Mouse (Mus musculus) liver, adult (tissue): ENCODE results near the gene Neurod2.

Source experiments
- GATA4 ChIP-seq: IDR thresholded peaks from 2 replicates; pipeline ENCODE4 v1.6.1; 2014; ENCODE audit warnings: mild to moderate bottlenecking, low read length; ENCODE audit not compliant: insufficient replicate concordance

The Neurod2 gene

DNA sequence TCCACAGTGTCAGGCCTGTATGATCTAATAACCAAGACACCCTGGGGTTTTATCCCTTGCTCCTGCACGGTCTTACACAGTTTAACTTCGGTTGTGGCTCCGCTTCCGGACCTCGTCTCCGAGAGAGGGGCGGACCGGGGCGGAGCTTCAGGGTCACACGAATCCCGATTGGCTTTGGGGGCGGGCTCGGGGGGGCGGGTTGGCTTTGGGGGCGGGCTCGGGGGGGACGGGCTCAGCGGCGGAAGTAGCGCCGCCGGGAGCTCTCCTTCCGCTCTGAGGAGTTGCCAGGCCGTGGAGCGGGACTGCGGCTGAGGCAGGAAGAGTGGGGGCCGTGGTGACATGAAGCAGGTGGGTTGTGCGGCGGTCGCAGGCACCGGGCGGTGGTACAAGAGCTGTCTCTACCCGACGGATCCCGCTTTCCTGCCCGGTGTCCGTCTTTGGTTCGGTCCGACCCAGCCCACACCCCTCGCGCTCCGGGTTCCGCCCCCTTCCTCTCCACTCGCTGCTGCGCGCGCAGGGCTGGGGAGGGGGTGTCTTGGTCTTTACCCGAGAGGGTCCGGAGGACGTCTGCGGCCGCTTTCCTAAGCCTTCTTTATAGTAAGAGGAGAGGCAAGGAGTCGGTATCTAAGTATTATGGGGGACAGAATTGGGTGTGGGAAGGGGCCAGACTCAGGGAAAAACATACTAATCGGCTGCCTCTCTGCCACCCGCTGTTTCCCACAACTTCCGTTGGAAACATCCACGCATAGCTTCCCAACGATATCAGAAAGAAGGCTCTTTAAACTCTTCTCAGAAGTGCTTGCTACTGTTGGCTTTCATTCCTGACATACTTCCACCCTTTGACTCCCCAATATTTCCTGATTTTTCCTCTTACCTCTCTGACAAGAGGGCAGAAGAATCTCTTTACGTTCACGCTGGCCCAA lies 29.0 kb upstream of the Neurod2 start, which contains the start of gene Stard3:
Gene Stard3 (plus strand): TSS at position 208 of the 923 bp plus-strand sequence.
- TF ChIP-seq GATA4, result no peak; the same call in 1 of the 2 replicates

DNA sequence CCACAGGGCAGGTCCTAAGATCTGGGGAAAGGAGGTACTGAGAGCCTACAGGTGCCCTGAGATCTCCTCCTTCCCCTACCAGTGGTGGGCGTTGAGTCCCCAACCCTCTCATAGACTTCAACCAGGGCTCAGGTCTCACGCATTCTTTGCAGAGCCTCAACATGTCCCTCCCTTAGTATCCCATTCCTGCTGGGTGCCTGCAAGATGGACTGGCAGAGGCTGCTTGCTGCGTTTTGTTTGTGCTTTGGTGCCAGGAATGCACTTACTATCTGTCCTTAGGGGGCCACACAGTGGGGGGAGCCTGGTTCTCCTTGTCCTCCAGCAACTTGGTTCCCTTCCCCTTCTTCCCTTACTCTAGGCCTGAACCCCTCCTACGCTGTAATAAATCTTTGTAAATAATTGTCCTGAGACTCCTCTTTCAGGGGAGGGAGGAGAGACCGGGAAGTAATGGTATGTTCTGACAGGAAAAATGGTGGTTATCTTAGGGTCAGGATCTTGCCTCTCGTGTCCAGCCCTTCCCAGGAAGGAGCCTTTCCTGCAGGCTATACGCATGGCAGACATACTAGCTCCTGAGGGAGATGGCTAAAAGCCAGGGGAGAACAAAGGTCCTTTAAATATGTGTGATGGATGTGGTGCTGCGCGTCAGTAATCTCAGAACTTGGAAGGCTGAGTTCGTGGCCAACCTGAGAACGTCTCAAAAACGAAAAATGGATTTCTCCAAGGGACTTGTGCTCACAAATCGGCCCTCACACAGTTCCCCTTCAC lies 28.1 kb upstream of the Neurod2 start:
- no peak for TF ChIP-seq GATA4

DNA sequence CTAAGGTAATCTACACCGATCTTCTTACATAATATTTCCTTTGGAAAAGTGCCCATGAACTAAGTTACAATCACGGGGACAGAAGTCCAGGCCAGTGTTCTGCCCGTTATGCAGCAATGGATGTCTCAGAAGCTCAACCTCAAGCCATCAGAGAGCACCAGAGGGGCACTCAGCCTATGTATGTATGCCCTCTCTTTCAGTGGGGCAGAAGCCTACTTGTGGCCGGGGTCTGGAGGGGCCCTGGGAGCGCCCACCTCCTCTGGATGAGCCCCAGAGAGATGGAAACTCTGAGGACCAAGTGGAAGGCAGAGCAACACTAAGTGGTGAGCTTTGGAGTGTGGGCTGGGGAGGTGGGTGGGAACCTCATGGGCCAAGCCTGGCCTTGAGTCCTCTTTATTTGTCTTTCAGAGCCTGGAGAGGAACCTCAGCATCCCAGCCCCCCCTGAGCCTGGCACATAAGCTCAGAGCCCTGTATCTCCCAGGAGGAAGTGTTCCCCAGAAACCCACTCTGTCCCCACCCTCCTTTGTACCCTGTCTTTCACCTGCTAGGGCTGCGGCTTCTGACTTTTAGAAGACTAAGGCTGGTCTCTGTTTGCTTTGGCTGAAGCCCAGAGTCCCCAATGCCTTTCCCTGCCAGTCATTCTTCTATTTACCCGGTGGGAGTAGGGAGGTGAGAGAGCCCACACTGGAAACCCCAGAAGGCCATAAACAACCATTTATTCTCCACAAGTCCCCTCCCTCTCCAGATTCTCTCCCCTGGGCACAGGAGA lies 27.4 kb upstream of the Neurod2 start:
- no peak for TF ChIP-seq GATA4

DNA sequence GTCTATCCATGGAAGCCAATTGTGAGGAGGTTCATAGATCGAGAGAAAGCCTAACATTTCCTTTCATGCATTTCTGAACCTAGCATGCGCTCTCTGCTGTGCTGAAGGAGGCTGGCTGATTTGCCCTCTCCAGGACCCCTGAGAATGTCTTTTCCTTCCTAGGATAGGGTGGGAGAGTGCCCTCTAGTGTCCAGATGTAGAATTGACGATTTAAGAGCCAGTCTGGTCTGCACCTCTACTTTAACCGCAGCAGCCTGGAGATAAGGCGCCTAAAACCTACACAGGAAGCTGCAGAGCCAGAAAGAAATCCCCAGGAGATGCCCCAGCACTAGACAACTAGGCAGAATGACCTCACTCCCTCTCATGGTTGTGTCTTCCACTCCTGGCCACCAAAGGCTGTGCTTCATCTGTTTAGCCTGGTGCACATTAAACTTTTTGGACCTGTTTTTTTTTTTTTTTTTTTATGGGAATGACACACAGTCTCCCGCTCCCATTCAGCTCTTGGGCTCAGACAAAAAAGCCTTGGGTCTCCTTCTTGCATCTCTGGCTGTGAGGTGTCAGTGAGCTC lies 26.4 kb upstream of the Neurod2 start:
- no peak for TF ChIP-seq GATA4

DNA sequence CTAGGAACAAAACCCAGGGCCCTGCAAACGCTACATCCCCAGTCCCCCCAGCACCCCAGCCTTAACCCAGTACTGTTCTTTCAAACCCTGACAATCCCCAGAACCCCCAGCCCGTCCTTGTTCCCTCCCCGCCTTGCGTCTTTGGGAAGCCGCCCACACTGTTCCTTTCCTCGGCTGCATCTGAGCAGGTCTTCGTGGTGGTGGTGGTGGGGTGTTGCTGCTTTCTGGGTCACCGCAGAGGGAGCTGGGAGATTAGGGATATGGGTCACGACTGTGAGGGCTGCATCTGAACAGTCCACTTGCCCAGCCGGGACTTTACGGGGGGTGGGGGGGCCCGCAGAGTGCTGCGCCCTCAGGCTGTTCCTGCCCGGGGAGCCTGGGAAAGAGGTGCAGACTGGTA lies 25.0 kb upstream of the Neurod2 start:
- TF ChIP-seq GATA4, result no peak

DNA sequence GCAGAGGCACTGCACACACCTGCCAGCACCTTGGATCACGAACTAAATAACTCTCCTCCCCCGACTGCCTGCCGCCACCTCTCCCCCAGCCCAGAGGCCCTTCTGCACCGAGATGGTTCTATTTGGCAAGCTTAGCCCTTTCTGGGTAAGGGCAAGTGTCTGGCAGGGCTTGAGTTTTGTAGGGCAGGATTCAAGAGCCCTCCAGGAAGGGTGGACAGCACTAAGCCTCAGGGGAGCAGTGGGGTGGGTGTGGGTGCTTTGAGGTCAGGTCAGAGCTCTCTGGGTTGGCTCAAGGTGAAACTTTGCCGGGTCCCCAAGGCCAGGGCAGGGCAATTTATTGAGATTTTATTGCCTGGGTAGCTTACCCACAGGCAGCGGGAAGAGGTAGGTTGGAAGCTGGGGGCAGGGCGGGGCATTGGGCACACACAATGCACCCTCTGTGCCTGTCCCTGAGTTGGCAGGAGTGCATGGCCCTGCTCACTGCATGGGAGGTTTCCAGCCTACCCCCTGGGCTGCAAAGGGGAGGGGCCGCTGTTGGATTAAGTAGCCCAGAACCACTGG lies 24.3 kb upstream of the Neurod2 start:
- TF ChIP-seq GATA4, result no peak

DNA sequence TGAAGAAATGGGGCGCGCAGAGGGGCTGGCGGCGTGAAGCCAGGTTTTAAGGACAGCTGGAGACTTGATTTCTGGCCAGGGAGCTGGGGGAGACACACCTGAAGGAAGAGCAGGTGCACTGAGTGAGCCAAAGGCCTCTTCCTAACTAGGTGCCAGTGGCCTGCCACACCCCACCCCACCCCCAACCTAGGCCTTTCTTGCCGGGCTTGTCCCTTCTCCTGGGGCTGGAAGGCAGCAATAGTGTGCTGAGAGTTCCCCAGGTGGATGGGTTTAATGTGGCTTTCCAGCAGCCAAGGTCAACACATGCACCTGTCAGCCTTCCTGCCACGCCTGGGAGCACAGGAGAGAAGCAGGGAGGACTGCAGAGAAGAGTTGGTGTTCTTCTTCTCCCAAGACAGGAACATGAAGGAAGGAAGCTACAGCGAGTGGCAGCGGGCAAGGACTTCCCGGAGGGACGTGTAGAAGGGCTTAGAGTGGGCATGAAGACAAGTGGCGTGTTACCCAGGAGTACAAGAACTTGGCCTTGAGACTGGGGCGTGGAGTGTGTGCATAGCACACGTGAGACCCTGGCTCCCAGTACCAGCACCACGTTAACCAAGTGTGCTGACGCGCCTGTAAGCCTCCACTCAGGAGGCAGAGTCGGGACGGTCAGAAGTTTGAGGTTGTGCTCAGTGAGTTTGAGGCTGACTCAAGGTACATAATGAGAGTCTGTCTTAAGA lies 23.0 kb upstream of the Neurod2 start:
- TF ChIP-seq GATA4, result no peak

DNA sequence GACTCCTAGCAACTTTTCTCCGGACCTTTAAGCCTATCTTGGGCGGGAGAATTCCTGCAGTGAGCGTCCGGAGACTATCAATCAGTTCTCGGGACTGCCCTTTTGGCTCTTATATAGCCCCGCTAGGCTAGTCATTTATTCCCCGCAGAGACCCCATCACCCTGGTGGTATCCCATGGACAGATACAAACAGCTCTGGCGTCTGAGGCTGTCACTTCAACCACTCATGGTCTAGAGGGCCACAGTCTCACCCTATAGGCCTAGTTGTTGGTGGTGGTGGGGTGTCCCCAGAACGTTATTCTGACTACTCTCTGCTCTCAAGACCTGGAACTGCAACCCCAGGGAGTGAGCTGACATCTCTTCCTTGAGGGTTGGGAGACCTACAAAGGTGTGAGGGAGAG lies 19.9 kb upstream of the Neurod2 start:
- no peak for TF ChIP-seq GATA4

DNA sequence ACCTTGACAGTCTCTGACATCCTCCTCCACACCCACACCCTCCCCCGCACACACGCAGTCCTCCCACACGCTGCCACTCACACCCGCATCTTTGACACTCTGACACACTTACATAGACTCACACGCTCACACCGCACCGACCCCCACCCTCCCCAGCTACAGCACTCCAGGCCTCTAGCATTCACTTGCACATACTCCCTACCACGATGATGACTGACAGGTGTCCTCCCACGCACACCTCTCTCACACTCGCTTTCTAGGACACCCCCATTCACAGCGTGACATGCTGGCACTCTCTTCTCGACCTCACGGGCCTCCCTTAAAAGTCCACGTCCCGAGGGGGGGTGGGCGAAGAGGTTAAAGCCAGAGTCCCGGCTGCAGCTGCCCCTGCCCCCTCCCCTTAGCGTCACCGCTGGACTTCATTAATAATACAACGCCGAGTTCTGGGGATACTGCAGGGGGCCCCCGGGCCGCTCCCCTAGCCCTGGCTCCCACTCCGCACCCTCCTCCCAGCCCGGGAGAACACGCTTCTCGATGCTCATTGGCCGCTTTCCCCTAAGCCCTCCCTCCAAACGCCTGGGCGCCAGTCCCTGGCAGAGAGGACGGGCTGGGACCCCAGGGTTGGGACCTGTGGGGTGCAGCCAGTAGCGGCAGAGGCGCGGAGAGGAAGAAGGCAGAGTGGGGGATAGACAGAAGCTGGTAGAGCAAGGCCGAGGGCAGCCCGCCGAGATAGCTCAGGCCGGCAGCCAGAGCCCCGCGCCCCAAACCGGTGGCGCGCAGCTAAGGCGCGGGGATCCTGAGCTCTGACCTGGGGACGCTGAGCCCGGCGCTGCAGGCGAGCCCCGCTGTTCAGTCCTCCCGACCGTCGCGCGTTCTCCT lies 18.9 kb upstream of the Neurod2 start, which contains the start of gene Ppp1r1b:
Gene Ppp1r1b (plus strand): TSS at position 322 of the 879 bp plus-strand sequence.
- TF ChIP-seq GATA4, result no peak

DNA sequence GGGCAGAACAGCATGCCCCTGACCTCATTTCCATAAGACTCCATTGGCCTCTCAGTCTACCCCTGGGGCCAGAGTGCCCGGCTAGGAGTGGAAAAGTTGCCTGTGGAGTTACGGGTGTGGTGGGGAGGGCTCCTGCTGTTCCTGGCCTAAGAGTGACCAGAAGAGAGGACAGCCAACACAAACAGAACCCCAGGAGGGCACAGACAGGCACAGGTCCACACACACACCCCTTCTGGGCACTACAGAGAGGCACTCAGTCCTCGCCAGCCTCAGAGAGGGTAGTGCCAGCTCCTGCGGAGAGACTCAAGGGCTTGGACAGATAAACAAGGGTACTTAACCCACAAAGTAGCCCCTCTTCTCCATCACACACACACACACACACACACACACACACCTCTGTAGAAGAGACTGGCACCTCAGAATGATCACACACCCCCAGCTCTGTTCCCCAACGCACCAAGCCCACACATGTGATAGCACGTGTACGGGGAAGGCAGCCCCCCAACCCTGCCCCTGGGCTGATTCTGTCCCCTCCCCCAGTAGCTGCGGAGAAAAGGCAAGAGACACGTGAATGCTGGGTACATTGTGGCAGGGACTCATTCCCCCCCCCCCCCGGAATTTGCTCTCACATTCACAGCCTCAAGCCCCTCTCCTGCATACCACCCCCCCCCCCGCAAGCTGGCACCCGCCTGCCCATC lies 18.1 kb upstream of the Neurod2 start:
- no peak for TF ChIP-seq GATA4

DNA sequence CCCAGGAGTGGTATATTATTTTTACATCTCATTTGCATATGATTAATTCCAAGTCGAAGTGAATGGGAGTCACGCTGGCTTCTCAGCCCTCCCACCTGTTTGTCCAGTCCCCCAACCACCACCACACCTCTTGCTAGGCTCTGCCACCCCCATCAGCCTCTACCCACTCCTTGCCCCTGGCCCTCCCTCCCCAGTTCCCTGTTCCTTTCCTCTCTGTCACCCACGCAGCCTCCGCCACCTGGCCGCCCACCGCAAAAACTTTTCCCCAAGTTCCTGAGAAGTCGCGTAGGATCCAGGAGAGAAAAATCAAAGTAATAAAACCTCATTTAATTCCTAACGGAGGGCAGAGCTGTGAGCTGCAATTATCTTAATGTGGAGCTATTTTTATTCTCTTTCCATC lies 16.7 kb upstream of the Neurod2 start:
- no peak for TF ChIP-seq GATA4

DNA sequence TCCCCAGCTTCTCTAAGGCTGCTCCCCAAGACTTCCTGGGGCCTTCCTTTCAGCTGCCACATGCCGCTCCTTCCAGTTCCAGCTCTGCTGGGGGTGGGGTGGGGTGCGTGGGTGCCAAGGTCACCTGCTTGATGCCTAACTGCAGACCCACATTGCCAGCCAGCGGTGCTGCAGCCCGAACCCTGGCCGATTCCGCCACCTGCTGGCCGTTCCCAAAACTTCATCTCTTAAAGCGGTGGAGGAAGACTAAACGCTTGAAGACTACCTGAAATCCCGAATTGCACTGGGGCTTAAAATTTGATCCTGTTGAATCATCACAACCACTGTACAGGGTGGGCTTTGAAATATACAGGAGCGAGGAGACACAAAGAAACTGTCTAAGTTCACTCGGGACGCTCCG lies 15.8 kb upstream of the Neurod2 start:
- TF ChIP-seq GATA4, result no peak
